Mouse (Mus musculus) ovary, postnatal 14 days (tissue): ENCODE measurements around the gene Cenpo.
"Not testable (repeated sequence)": the region's sequence is repeated elsewhere in the genome, so short reads cannot be mapped to it uniquely, and the experiment has no call there.

Experiments
- DNase-seq: peaks from one replicate; pipeline ENCODE4 v3.0.0; 2022; ENCODE audit warnings: low spot score

The Cenpo gene

DNA sequence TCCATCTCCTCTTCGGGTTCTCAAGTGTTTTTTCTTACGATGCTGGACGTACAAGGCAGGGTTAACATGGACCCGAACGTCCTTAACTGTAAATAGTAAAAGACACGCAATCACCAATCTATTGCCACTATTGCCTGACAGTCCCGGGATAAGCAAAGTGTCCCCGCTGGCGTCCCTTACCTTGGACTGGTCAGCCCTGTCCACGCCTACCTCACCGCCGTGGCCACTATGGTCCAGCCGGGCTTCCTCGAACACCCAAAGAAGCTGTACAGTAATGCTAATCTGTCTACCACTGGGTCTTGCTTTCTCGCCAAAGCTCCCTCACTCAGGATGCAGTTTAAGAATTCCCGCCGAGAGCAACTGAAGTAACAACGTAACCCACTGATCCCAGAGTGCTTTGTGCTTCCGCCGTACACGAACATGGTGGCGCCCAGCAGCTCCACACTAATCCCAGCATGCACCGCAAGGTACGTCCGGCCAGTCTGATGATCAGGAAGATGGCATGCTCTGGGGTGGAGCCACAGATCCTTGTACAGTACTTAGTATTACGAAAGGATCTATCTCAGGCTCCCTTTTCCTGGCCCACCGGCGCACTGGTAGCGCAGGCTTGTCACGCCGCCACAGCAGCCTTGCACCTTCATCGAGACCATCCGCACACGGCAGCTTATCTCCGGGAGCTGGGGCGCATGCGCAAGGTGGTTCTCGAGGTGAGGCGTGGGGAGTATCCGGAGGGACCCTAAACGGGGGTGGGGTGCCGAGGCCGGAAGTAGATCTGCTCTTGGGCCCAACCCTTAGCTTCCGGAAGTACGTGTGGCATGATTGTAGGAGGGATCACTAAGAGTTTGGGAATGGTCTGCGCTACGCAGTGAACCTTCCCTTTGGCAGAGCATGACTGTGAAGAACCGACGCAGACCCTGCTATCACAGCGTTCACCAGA is at the start of gene Cenpo, which contains the start of gene Ptrhd1:
Cenpo (minus strand) TSS at position 723 of the 937 bp plus-strand sequence.
Ptrhd1 (plus strand) TSS at position 456 of the 937 bp plus-strand sequence.
- DNase-seq, result peak; percentile 91

GRCm38 (mm10) chr12:4279878-4280277 is 45.8 kb upstream of the Cenpo start:
- no peak for DNase-seq

DNA sequence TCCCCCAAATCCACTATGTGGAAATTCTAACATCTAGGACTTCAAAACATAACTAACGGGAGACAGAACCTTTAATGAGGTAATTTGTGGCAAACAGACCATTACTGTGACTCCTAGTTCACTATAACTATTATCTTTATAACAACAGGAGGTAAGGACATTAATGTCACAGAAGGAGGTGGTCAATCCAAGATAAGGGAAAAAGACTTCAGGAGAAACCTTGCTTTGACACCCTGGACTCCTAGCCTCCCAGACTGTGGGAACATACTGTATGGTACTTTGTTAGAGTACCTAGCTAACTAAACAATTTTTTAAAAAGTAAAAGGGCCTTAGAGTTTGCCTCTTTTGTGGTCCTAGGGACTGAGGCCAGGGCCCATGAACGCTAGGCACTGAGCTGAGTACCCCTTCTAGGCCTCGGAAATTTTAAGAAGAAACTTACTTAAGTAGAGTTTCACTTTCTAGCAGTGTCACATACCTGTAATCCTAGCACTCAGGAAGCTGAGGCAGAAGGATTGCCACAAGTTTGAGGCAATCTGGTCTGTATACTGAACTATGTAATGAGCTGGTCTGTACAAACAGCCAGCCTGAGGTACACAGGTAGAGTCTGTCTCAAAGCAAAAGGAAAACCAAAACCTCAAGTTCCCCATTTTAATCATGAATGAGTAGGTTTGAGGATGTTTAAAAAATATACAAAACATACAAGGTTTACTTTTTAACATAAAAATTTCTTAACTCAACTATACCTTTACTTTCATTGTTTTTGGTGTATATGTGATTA is 45.1 kb upstream of the Cenpo start:
- DNase-seq, result no peak

- DNase-seq, result no peak
These were observed 37.0 kb upstream of the Cenpo start for GRCm38 (mm10) chr12:4271078-4271477.

GRCm38 (mm10) chr12:4267765-4268164 is 33.7 kb upstream of the Cenpo start:
- no peak for DNase-seq

DNA sequence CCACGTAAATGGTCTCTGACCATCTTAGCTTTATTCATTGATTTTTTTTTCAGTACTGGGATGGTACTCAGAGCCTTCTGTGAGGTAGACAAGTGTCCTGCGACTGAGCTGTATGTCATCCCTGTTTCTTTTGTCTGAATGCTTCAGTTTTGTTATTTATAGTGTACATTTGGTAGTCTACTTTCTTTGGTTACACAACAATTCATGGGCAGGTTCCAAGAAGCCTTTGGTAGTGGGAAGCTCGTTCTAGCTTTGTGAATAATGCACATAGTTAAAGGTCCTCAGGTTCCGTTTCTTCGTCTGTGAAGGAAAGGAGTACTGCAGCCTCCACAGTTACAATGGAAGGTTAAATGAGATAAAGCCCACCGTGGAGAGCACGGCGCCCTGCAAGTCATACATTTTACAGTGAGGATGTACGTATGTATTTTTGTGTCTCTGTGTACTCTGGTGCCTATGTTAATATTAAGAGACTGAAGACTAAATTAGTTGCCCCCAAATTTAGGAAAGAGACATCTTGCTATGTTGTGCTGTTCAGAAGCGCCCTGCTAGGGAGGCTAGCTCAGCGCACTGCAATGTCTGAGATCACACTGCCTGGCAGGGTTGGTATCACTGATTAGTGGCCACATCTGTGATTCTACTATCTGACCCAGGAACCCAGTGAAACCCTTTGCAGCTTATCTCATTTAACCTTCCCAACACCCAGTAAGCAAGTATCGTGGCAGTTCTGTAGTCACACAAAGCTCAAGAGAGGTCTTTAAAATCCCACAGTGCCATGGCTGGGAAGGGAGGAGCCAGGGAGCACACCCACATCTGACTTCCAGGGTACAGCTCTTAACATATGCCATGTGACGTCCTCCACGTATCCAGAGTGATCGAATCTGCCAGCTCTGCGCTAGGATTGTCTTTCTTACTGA is 18.9 kb upstream of the Cenpo start:
- DNase-seq, result no peak

GRCm38 (mm10) chr12:4249786-4250185 is 15.7 kb upstream of the Cenpo start:
- no peak for DNase-seq

DNA sequence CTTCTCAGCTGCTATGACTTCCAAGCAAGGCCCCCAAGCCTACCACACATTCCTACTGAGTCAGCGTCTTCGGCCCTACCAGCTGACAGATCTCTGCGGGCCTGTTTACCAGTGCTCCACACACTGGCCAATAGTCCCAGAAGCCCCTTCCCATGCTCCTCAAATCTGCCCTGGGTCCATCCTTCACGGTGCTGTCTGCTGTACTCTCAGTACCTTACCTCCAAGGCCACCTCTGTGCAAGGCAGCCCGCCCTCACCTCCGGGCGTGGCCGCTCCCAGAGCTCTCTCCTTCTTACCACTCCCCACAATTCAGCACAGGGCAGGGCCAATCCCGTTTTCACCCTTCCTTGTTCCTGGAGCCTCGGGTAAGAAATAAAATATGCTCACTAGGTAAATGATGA is 11.6 kb upstream of the Cenpo start:
- DNase-seq, result no peak

- no peak for DNase-seq
These were observed 9.7 kb upstream of the Cenpo start for GRCm38 (mm10) chr12:4243805-4244204.

GRCm38 (mm10) chr12:4240281-4240680 is 6.2 kb upstream of the Cenpo start:
- not testable (repeated sequence) for DNase-seq

DNA sequence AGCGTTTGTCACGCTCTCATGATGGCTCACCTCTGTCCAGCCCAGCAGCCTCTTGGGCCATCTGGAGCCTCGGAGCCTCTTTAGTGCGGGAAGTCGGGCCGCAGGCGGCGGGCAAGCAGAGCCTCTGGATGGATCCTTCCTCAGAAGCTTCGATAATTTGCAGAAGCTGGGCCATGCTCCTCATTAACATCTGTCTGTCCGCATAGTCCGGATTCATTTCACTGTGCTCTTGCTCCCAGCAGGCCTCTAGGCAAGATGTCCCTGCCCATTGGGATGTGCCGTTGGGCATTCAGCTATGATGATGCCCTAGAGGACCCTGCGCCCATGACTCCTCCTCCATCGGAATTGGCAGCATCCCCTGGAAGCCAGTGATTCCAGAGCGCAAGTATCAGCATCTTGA is 3.4 kb upstream of the Cenpo start:
- no peak for DNase-seq

DNA sequence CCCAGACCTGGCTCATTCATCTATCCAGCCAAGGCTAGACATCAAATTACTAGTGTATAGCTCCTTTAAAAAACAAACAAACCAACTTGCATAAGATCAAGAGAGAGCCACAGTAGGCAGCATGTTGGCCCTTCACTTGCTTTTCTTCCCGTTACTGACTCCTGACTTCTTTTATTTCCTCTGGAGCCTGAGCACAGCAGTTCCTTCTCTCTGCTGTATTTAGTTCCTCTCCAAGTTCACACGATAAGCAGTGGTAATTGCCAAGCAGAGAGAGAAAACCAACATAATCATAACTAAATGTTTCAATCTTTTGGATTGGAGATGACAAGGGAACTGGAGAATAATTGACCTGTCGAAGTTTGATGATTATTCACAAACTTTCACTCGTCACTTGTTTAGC is 1.3 kb downstream of the Cenpo start:
- no peak for DNase-seq

- no peak for DNase-seq
These were observed 3.9 kb downstream of the Cenpo start for GRCm38 (mm10) chr12:4230156-4230555.

DNA sequence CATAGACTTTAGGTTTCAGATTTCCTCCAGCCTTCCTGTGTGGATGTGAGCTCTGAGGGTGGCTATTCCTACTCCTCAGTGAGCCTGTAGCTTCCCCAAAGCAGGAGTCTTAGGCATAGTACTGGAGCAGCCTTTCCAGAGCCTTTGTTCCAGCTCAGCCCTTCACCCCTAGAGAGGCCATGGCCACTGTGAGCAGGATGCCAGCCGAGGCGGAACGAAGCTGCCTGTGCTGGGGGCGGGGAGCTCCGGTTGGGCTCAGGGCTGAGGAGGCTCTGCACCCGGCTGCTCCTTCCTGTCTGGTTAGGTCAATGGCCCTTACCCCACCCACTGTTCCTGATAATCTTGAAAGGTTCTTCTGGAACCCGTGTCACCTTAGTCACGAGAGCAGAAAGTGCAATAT is 21.2 kb downstream of the Cenpo start:
- no peak for DNase-seq

DNA sequence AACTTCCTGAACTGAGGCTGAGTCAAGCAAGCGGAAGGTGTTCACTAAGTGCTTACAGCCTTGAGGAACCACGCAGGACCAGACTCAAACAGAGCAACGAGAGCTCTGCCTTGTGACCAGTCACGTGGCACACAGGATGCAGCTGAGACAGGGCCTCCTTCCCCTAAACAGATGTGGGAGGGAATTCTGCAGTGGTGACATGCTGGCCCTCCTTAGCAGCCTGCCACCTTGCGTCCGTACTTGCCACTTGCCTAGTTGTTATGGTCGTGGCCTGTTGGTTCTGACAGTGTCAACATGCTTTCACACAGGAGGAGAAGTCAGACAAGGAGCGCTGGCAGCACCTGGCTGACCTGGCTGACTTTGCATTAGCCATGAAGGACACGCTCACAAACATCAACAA is 22.9 kb downstream of the Cenpo start:
- no peak for DNase-seq

DNA sequence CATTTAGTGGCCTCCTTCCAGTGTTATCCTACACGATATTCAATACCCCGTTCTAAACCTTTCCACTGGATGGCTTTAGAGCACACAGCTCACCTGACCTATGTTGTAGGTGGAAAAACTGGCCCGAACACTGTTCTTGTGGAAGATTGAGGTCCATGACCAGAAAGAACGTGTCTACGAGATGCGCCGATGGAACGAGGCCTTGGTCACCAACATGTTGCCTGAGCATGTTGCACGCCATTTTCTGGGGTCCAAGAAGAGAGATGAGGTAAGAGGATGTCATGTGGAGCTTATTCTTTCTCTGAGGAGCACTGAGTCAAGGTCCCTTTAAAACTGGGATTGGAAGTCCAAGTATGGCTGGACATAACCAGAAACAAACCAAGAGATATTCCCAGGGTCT is 24.9 kb downstream of the Cenpo start:
- DNase-seq, result no peak

DNA sequence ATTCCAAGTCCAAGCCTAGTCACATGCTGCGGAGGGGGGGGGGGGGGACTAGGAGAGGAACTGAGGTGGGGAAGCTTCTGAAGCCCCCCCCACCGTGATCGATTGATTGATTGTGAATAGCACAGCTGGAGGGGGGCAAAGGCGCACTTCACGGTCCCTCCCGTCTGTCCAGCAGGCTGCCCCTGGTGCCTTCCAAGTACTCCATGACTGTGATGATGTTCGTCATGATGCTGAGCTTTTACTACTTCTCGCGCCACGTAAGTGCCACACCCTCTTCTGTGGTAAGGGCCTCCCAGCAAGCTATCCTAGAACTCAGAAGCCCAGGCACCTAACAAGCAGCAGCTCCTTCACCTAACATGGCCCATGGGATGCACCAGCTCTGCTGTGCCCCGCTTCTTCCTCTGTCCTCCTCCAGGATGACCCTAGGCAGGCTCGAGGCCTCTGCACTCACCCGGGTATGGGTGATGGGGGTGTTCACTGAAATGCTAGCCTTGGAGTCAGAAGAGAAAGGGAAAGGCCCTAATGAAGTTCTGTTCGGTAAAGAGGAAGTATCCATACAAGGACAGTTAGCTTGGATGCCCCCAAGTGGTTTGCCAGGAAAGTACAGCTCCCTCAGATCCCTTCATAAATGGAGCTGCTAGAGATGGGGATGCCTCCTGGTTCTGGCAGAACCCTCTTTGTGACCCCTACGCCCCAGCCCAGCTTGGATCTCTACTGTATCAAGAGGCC is 25.5 kb downstream of the Cenpo start:
- DNase-seq, result peak; percentile 47

DNA sequence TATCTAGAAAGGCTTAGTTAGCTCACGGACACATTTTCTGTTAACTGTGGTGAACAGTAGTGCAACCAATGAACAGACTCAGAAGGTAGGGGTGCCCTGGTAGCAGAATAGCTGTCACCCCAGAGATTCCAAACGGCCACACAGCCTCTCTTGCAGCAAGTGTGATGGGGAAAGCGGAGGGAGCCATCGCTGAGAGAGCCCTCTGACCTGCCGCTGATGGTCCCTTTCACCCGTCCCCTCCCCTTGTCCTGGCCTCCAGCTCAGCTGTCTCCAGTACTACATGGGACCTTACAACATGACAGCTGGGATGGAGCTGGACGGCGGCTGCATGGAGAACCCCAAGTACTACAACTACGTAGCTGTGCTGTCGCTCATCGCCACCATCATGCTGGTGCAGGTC is 28.0 kb downstream of the Cenpo start:
- DNase-seq, result no peak

DNA sequence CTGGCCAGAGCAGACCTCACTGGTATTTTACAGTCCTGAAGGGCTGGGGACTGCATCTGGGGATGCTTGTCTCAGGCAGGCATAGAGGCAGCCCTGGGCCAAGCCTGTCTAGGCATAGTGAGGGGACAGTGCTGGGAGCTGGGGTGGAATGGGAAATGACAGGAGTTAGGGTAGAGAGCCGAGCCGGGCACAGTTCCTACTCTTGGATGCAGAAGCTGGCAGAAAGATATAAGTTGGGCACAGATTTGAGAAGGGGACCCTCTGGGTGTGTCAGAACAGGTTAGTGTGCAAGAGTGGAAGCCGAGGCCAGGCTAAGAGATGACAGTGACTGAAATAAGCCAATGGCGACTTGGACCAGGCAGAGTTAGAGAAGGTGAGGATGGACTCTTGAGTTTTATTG is 31.9 kb downstream of the Cenpo start:
- no peak for DNase-seq

DNA sequence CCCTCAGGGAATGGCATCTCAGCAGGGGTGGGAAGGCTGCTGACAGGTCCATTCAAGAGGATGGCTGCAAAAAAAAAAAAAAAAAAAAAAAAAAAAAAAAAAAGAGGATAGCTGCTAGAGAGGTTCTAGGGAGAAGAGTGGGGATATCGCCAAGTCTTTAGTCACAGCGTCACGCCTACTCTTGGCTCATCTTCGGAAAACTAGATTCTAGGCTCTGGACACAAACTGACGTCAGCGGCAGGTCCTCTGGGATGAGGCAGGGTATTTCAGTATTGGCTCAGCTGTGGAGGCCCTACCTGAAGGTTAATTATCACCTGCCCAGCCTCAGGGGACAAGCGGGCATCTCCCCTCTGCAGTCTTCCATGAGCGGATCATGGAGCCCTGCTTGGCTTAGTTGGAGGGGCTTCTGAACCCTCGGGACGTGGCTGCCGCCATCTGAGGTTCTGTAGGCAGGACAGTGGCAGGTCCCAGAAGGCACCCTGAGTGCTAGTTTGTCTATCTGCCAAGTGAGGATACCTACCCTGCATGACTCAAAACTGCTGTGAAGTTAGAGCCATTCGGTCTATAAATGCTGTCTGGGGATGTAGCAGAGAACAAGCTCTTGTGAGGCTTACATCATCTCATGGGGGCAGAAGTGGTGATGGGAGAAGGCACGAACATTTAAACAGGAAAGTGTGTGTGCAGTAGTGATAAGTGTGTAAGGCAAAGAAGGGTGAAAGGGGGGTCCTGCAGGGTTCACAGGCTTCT is 32.5 kb downstream of the Cenpo start:
- DNase-seq, result no peak

GRCm38 (mm10) chr12:4199271-4199670 is 34.8 kb downstream of the Cenpo start:
- no peak for DNase-seq
